Mouse (Mus musculus) heart, embryonic 14.5 days (tissue): ENCODE measurements around the gene Spire2. TPM values are rescaled to one million over a fixed set of nuclear protein-coding genes. Genes with fewer than 3 reads are reported as not detected.
A peak's percentile ranks its signal among the peaks of the same experiment; 100 is the strongest.

Experiments
- ATAC-seq: fragments of 200-750 bp; cut with Nextera tagmentation; 2 replicates; pipeline ENCODE4 v1.8.0; 2017; ENCODE audit warnings: low read depth, moderate TSS enrichment; ENCODE audit not compliant: insufficient number of reproducible peaks, insufficient read depth, low FRiP score
- H3K27ac ChIP-seq, 2 experiments: fragments of 200-500 bp in 1 of 2; fragments of 300-500 bp in 1 of 2; sonication (generic) in 1 of 2; replicated peaks in 1 of 2; 2 replicates each; pipeline ENCODE4 v1.5.1; 2012 to 2014; ENCODE audit warnings: low read depth in 2 of 2, low read length in 2 of 2, control low read depth in 1 of 2, mild to moderate bottlenecking in 1 of 2, mixed read lengths in 1 of 2; ENCODE audit not compliant: control insufficient read depth in 1 of 2, insufficient read depth in 1 of 2
- H3K27me3 ChIP-seq: fragments of 300-500 bp; sonication (generic); 2 replicates; pipeline ENCODE4 v1.6.1; 2014; ENCODE audit warnings: mild to moderate bottlenecking, low read length, control low read depth; ENCODE audit not compliant: control insufficient read depth, insufficient read depth
- H3K36me3 ChIP-seq: fragments of 300-500 bp; sonication (generic); 2 replicates; pipeline ENCODE4 v1.6.1; 2014; ENCODE audit warnings: mild to moderate bottlenecking, control low read depth, low read length, mixed read lengths; ENCODE audit not compliant: control insufficient read depth, insufficient read depth
- H3K4me1 ChIP-seq, 2 experiments: fragments of 200-500 bp in 1 of 2; fragments of 300-500 bp in 1 of 2; sonication (generic) in 1 of 2; 2 replicates each; pipeline ENCODE4 v1.6.1; 2012 to 2014; ENCODE audit warnings: low read length in 2 of 2, control low read depth in 1 of 2, mixed read lengths in 1 of 2; ENCODE audit not compliant: control insufficient read depth in 2 of 2, insufficient read depth in 2 of 2
- H3K4me2 ChIP-seq: fragments of 300-500 bp; sonication (generic); 2 replicates; pipeline ENCODE4 v1.6.1; 2014; ENCODE audit warnings: mild to moderate bottlenecking, low read length
- H3K4me3 ChIP-seq, 2 experiments: fragments of 200-500 bp in 1 of 2; fragments of 300-500 bp in 1 of 2; sonication (generic) in 1 of 2; 2 replicates each; pipeline ENCODE4 v1.5.1; 2012 to 2014; ENCODE audit warnings: low read length in 2 of 2, mild to moderate bottlenecking in 2 of 2, control low read depth in 1 of 2, low read depth in 1 of 2, moderate library complexity in 1 of 2; ENCODE audit not compliant: control insufficient read depth in 1 of 2, insufficient read depth in 1 of 2
- H3K9ac ChIP-seq: fragments of 300-500 bp; sonication (generic); 2 replicates; pipeline ENCODE4 v1.6.1; 2014; ENCODE audit warnings: mild to moderate bottlenecking, low read length
- H3K9me3 ChIP-seq: fragments of 300-500 bp; sonication (generic); 2 replicates; pipeline ENCODE4 v1.6.1; 2016; ENCODE audit warnings: low read length, control low read depth; ENCODE audit not compliant: control insufficient read depth
- WGBS: fragments of 180-500 bp; shearing (Covaris S2); extraction: QIAGEN DNeasy Blood & Tissue Kit; methylation state at CpG from one replicate; pipeline ENCODE4 v1.1.7; 2014; 5-methylcytosine and 5-hydroxymethylcytosine counted together
- polyA plus RNA-seq: library from polyadenylated mRNA; unstranded; fragments of >200 nt; fragmentation: Nextera tagmentation; extraction: Ambion mirVana; gene quantifications from 2 replicates; pipeline ENCODE4 v1.2.1, GENCODE M21; 2014

Gene Spire2
- polyA plus RNA-seq, 1 experiment from 2014 or later: 0.85 TPM

DNA sequence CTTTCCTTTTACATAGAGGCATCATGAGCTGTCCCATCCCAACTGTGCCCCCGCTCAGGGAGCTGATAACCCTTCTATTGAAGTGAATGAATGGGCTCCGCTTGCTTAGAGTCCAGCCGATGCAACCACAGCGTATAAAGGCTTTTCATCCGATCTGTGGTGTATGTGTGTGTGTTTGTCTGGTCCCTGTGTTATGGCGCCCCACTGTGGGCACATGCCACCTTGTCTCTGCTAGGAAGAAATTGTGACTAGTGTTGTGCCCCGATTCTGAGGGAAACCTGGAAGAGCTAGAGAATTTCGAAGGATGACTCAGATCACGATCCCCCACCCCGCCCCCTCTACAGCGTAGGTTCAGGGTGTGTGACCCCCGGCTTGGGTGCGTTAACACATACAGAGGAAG, 20.3 kb downstream of the Spire2 start:
- Histone ChIP-seq H3K4me2 (no peak overlapping the region), H3K4me1 (peaks cover 13 to 14% of the 10 kb centered on the region in 2 experiments), H3K36me3 (no peaks in the 10 kb centered on the region), H3K9me3 (no peaks in the 10 kb centered on the region), H3K27me3 (peaks cover 21% of the 10 kb centered on the region), H3K9ac (no peak overlapping the region), H3K4me3 (no peak overlapping the region), H3K27ac (no peak overlapping the region)
- no peak for ATAC-seq
- 52% methylated on average over 13 of the region's 13 CpGs for WGBS

DNA sequence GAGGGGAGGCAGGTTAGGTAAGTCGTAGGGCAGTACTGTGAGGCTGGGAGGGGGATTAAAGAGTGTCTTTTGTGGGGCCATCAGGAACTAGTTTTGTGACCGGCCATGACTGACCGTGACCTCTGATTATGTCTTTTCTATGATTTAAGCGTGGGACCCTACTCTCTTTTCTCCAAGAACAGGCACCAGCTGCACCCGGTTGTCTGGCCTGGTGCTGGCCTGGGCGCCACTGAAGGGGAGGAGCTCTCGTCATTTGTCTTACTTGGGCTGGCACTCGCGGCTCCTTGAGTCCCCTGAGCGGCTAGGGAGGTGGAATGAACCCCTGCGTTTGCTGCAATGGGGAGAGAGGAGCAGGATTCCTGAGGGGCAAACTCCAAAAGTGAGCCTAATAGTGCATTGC, 20.7 kb downstream of the Spire2 start:
- 49% methylated on average over 11 of the region's 11 CpGs for WGBS
- no peak overlapping the region for H3K9ac ChIP-seq
- H3K27ac ChIP-seq: no peak overlapping the region
- H3K36me3 ChIP-seq: no peaks in the 10 kb centered on the region
- peaks cover 21% of the 10 kb centered on the region for H3K27me3 ChIP-seq
- no peaks in the 10 kb centered on the region for H3K9me3 ChIP-seq
- ATAC-seq: no peak
- no peak overlapping the region for H3K4me3 ChIP-seq
- no peak overlapping the region for H3K4me2 ChIP-seq
- peaks cover 8 to 10% of the 10 kb centered on the region in 2 experiments for H3K4me1 ChIP-seq

DNA sequence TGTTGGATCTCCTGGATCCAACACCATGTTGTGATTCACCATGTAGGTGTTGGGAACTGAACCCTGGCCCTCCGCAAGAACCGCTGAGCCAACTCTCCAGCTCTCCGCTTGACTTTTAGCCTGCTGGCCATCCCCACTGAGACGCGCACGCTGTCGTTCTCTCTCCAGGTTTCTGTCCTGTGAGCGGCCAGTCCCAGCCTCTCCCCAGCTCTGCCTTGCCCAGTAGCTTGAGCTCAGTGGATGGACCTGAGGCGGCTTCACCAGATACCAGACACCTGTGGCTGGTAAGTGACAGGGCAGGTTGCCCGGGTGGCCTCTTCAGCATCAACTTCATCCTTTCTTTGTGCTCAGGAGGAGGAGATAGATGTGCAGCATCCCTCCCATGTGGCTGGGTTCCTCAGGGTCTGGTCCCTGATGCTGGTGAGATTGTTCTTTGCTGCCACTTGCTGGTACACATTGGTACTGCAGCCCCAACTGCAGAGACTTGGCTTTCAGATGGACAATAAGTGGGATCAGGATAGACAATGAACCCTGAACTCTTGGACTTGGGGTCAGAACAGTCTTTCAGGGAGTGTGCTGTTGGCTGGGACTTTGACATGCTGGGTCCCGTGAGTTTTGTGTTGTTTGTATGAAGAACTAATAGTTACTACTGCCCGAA, 28.7 kb downstream of the Spire2 start:
- Histone ChIP-seq H3K27ac (no peak overlapping the region), H3K9ac (no peak overlapping the region), H3K4me2 (no peak overlapping the region), H3K9me3 (no peaks in the 10 kb centered on the region), H3K36me3 (no peaks in the 10 kb centered on the region), H3K4me1 (no peaks in the 10 kb centered on the region), H3K27me3 (no peaks in the 10 kb centered on the region), H3K4me3 (no peak overlapping the region)
- 36% methylated on average over 12 of the region's 12 CpGs for WGBS
- no peak; the same call in 1 of the 2 replicates for ATAC-seq

- Histone ChIP-seq H3K9ac (peak within 1 kb of the TSS; percentile 92), H3K27me3 (no peaks in the 10 kb centered on the region), H3K36me3 (peaks cover 16% of the 10 kb centered on the region; the same call in 1 of the 2 replicates), H3K4me3 (peak within 1 kb of the TSS; percentile 90 to 93), H3K4me2 (peak within 1 kb of the TSS; percentile 87), H3K4me1 (peaks cover 3 to 10% of the 10 kb centered on the region in 2 experiments; a peak in 3 of 4 replicates), H3K27ac (peak within 1 kb of the TSS; percentile 98 to 99), H3K9me3 (no peaks in the 10 kb centered on the region)
- WGBS: 2% methylated on average over 74 of the region's 75 CpGs
- peak; percentile 88 for ATAC-seq
Measured at GRCm38 (mm10) chr8:123373403-123374238, 41.1 kb downstream of the Spire2 start, which contains the start of gene Tcf25. Gene Tcf25, plus strand, starts transcription at chr8:123373753.

DNA sequence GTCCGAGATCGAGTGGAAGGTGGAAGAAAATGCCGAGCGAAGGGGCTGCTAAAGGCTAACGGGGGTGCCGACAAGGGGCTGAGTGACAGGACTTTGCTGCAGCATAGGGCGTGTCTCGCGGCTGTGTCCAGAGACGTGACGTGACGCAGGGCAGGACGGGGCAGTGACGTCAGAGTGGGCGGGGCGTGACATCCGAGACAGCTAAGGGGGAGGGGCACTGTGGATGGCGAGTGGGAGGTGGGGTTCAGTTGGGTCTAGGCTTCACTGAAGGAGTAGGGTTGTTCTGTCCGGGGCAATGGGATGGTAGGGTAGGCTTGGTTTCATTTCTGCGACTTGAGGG, 41.7 kb downstream of the Spire2 start:
- Histone ChIP-seq H3K9ac (peak overlapping the region; percentile 92), H3K4me2 (peak overlapping the region; percentile 87), H3K4me1 (peaks cover 3 to 10% of the 10 kb centered on the region in 2 experiments; a peak in 3 of 4 replicates), H3K27ac (peak overlapping the region; percentile 98 to 99), H3K27me3 (no peaks in the 10 kb centered on the region), H3K36me3 (peaks cover 16% of the 10 kb centered on the region; the same call in 1 of the 2 replicates), H3K4me3 (peak overlapping the region; percentile 90 to 93), H3K9me3 (no peaks in the 10 kb centered on the region)
- WGBS: under 1% methylated on average over 20 of the region's 20 CpGs
- peak; percentile 82 for ATAC-seq

GRCm38 (mm10) chr8:123375701-123376100, 43.2 kb downstream of the Spire2 start:
- H3K27me3 ChIP-seq: no peaks in the 10 kb centered on the region
- no peaks in the 10 kb centered on the region for H3K9me3 ChIP-seq
- no peak overlapping the region for H3K9ac ChIP-seq
- H3K36me3 ChIP-seq: peaks cover 30% of the 10 kb centered on the region
- H3K4me2 ChIP-seq: no peak overlapping the region
- no peak overlapping the region for H3K4me3 ChIP-seq
- peaks cover 3 to 10% of the 10 kb centered on the region in 2 experiments; a peak in 3 of 4 replicates for H3K4me1 ChIP-seq
- ATAC-seq: no peak
- 88% methylated on average over 10 of the region's 10 CpGs for WGBS
- H3K27ac ChIP-seq: no peak overlapping the region

- Histone ChIP-seq H3K27me3 (no peaks in the 10 kb centered on the region), H3K27ac (no peak overlapping the region), H3K4me2 (no peak overlapping the region), H3K4me3 (no peak overlapping the region), H3K9me3 (no peaks in the 10 kb centered on the region), H3K4me1 (peaks cover 3 to 10% of the 10 kb centered on the region in 2 experiments; a peak in 3 of 4 replicates), H3K36me3 (peaks cover 34% of the 10 kb centered on the region), H3K9ac (no peak overlapping the region)
- ATAC-seq: no peak
- WGBS: 71% methylated on average over 8 of the region's 8 CpGs
Measured at GRCm38 (mm10) chr8:123376106-123376505, 43.6 kb downstream of the Spire2 start.
